Mouse (Mus musculus) urinary bladder, adult 18-20 months (tissue): ENCODE measurements around the gene Map4k5.
A peak's percentile ranks its signal among the peaks of the same experiment; 100 is the strongest.

ENCODE experiments used
- DNase-seq, 2 experiments: peaks; one replicate each; pipeline ENCODE4 v3.0.0; 2022; ENCODE audit warnings: low spot score in 2 of 2, mixed read lengths in 2 of 2

Map4k5 gene

GRCm38 (mm10) chr12:69843531-69844445, 49.2 kb downstream of the Map4k5 start:
- no peak for DNase-seq

GRCm38 (mm10) chr12:69838376-69838775, 54.6 kb downstream of the Map4k5 start:
- DNase-seq = no peak

GRCm38 (mm10) chr12:69833982-69834604, 58.9 kb downstream of the Map4k5 start:
- DNase-seq = no peak

- no peak for DNase-seq
Measured at GRCm38 (mm10) chr12:69831239-69831910, 61.6 kb downstream of the Map4k5 start.

- peak in 1 of 2 experiments; percentile 18 for DNase-seq
Measured at GRCm38 (mm10) chr12:69828214-69828613, 64.8 kb downstream of the Map4k5 start.

GRCm38 (mm10) chr12:69824881-69825597, 68.0 kb downstream of the Map4k5 start:
- DNase-seq = no peak

- DNase-seq = peak in 1 of 2 experiments; percentile 28
Measured at GRCm38 (mm10) chr12:69814272-69814671, 78.7 kb downstream of the Map4k5 start.

- DNase-seq = no peak
Measured at GRCm38 (mm10) chr12:69813596-69813995, 79.4 kb downstream of the Map4k5 start.

- DNase-seq = peak in 1 of 2 experiments; percentile 24
Measured at GRCm38 (mm10) chr12:69812986-69813385, 80.0 kb downstream of the Map4k5 start.

GRCm38 (mm10) chr12:69811976-69812375, 81.0 kb downstream of the Map4k5 start:
- DNase-seq = no peak

- DNase-seq = no peak
Measured at GRCm38 (mm10) chr12:69809439-69809838, 83.6 kb downstream of the Map4k5 start.

- no peak for DNase-seq
Measured at GRCm38 (mm10) chr12:69807399-69807985, 85.5 kb downstream of the Map4k5 start.

GRCm38 (mm10) chr12:69805148-69805547, 87.9 kb downstream of the Map4k5 start:
- no peak for DNase-seq

GRCm38 (mm10) chr12:69804393-69805070, 88.5 kb downstream of the Map4k5 start:
- DNase-seq = no peak

GRCm38 (mm10) chr12:69803196-69803595, 89.8 kb downstream of the Map4k5 start:
- no peak for DNase-seq

- DNase-seq = no peak
Measured at GRCm38 (mm10) chr12:69800586-69800985, 92.4 kb downstream of the Map4k5 start.

GRCm38 (mm10) chr12:69796311-69796710, 96.7 kb downstream of the Map4k5 start:
- DNase-seq = no peak

- DNase-seq = peak; percentile 15 to 54
Measured at GRCm38 (mm10) chr12:69790530-69791505, 102.2 kb downstream of the Map4k5 start, which contains the start of gene Cdkl1. Cdkl1 (minus strand) TSS chr12:69791267.

- DNase-seq = peak in 1 of 2 experiments; percentile 10
Measured at GRCm38 (mm10) chr12:69789766-69790529, 103.1 kb downstream of the Map4k5 start.
